Mouse (Mus musculus): ENCODE measurements around the gene Adam20.

- no peak for TF ChIP-seq POLR2A (IDR thresholded peaks at IDR 0.05; ENCODE audit: low read depth, low read length)
- TF ChIP-seq CTCF (IDR thresholded peaks at IDR 0.05; ENCODE audit: extremely low read depth, insufficient read depth, insufficient read length, insufficient replicate concordance) = no peak
Observed at GRCm38 (mm10) chr8:40783320-40783719, 9.8 kb upstream of the Adam20 start.

Measured in spleen, adult 2 months (tissue).